Mouse (Mus musculus) urinary bladder, adult 18-20 months (tissue): ENCODE measurements around the gene Il6st.
"Not testable (repeated sequence)": the region's sequence is repeated elsewhere in the genome, so short reads cannot be mapped to it uniquely, and the experiment has no call there.

Experiments
- DNase-seq, 2 experiments: peaks; one replicate each; pipeline ENCODE4 v3.0.0; 2022; ENCODE audit warnings: low spot score in 2 of 2, mixed read lengths in 2 of 2

The Il6st gene

GRCm38 (mm10) chr13:112463868-112464625, at the start of gene Il6st:
Il6st (plus strand) TSS chr13:112464070.
- peak; percentile 91 to 97 for DNase-seq

GRCm38 (mm10) chr13:112415896-112416295, 48.0 kb upstream of the Il6st start:
- no peak for DNase-seq

- no peak for DNase-seq
These were observed 47.3 kb upstream of the Il6st start for GRCm38 (mm10) chr13:112416410-112417162.

GRCm38 (mm10) chr13:112417163-112417523, 46.7 kb upstream of the Il6st start:
- no peak for DNase-seq

GRCm38 (mm10) chr13:112417861-112418423, 45.9 kb upstream of the Il6st start:
- DNase-seq, result no peak

- no peak for DNase-seq
These were observed 45.3 kb upstream of the Il6st start for GRCm38 (mm10) chr13:112418595-112418994.

- no peak for DNase-seq
These were observed 39.7 kb upstream of the Il6st start for GRCm38 (mm10) chr13:112424212-112424611.

GRCm38 (mm10) chr13:112424635-112425034, 39.2 kb upstream of the Il6st start:
- no peak for DNase-seq

GRCm38 (mm10) chr13:112425181-112425654, 38.7 kb upstream of the Il6st start:
- DNase-seq, result no peak

- DNase-seq, result no peak
These were observed 37.4 kb upstream of the Il6st start for GRCm38 (mm10) chr13:112426265-112427135.

GRCm38 (mm10) chr13:112427136-112427470, 36.8 kb upstream of the Il6st start:
- DNase-seq, result not testable (repeated sequence)

- DNase-seq, result no peak
These were observed 36.3 kb upstream of the Il6st start for GRCm38 (mm10) chr13:112427521-112427920.

- no peak for DNase-seq
These were observed 30.6 kb upstream of the Il6st start for GRCm38 (mm10) chr13:112433271-112433670.

GRCm38 (mm10) chr13:112435241-112436075, 28.4 kb upstream of the Il6st start:
- DNase-seq, result no peak

GRCm38 (mm10) chr13:112436288-112436687, 27.6 kb upstream of the Il6st start:
- DNase-seq, result no peak

- DNase-seq, result no peak
These were observed 25.6 kb upstream of the Il6st start for GRCm38 (mm10) chr13:112438001-112438868.

- DNase-seq, result no peak
These were observed 24.6 kb upstream of the Il6st start for GRCm38 (mm10) chr13:112439105-112439818.

GRCm38 (mm10) chr13:112439917-112440361, 23.9 kb upstream of the Il6st start:
- peak in 1 of 2 experiments; percentile 18 for DNase-seq

GRCm38 (mm10) chr13:112440668-112441067, 23.2 kb upstream of the Il6st start:
- no peak for DNase-seq
